Mouse (Mus musculus) liver, embryonic 11.5 days (tissue): ENCODE measurements around the gene Nepn. TPM values are rescaled to one million over a fixed set of nuclear protein-coding genes. Genes with fewer than 3 reads are reported as not detected.

Experiments
- ATAC-seq: fragments of 200-750 bp; cut with Nextera tagmentation; replicated peaks from 2 replicates; pipeline ENCODE4 v1.8.0; 2017; ENCODE audit warnings: moderate number of reproducible peaks, mild to moderate bottlenecking, moderate TSS enrichment, moderate library complexity; ENCODE audit not compliant: low FRiP score
- DNase-seq: peaks from one replicate; pipeline ENCODE4 v3.0.0-alpha.2; 2017; ENCODE audit warnings: low spot score
- H3K27ac ChIP-seq: fragments of 300-500 bp; sonication (generic); 2 replicates; pipeline ENCODE4 v1.5.1; 2014; ENCODE audit warnings: mild to moderate bottlenecking, low read depth, low read length, control low read depth
- H3K27me3 ChIP-seq: fragments of 300-500 bp; sonication (generic); replicated peaks from 2 replicates; pipeline ENCODE4 v1.6.1; 2014; ENCODE audit warnings: low read length, mixed read lengths; ENCODE audit not compliant: control insufficient read depth, insufficient read depth
- H3K36me3 ChIP-seq: fragments of 300-500 bp; sonication (generic); 2 replicates; pipeline ENCODE4 v1.6.1; 2014; ENCODE audit warnings: mild to moderate bottlenecking, low read length, moderate library complexity, mixed read lengths; ENCODE audit not compliant: control insufficient read depth, insufficient read depth
- H3K4me1 ChIP-seq: fragments of 300-500 bp; sonication (generic); replicated peaks from 2 replicates; pipeline ENCODE4 v1.6.1; 2014; ENCODE audit warnings: low read length, mixed read lengths; ENCODE audit not compliant: control insufficient read depth, insufficient read depth
- H3K4me2 ChIP-seq: fragments of 300-500 bp; sonication (generic); 2 replicates; pipeline ENCODE4 v1.6.1; 2014; ENCODE audit warnings: mild to moderate bottlenecking, control low read depth, moderate library complexity
- H3K4me3 ChIP-seq: fragments of 300-500 bp; sonication (generic); 2 replicates; pipeline ENCODE4 v1.5.1; 2014; ENCODE audit warnings: low read depth, low read length, control low read depth
- H3K9ac ChIP-seq: fragments of 300-500 bp; sonication (generic); 2 replicates; pipeline ENCODE4 v1.6.1; 2014; ENCODE audit warnings: low read depth, low read length, control low read depth
- H3K9me3 ChIP-seq: fragments of 300-500 bp; sonication (generic); 2 replicates; pipeline ENCODE4 v1.6.1; 2016; ENCODE audit warnings: low read length, inconsistent platforms, mixed read lengths; ENCODE audit not compliant: control insufficient read depth
- WGBS: fragments of 180-500 bp; shearing (Covaris S2); extraction: QIAGEN DNeasy Blood & Tissue Kit; methylation state at CpG from one replicate; pipeline ENCODE4 v1.1.7; 2014; 5-methylcytosine and 5-hydroxymethylcytosine counted together
- polyA plus RNA-seq: library from polyadenylated mRNA; unstranded; fragments of >200 nt; fragmentation: Nextera tagmentation; extraction: Ambion mirVana; gene quantifications from 2 replicates; pipeline ENCODE4 v1.2.1, GENCODE M21; 2014

The Nepn gene
- polyA plus RNA-seq, 1 experiment from 2014 or later, result 2.1 TPM

- Histone ChIP-seq H3K27me3 (no peaks in the 10 kb centered on the region), H3K4me2 (peak within 1 kb of the TSS; percentile 90), H3K9ac (peak within 1 kb of the TSS; percentile 86), H3K27ac (peak within 1 kb of the TSS; percentile 74), H3K36me3 (no peaks in the 10 kb centered on the region), H3K4me3 (peak within 1 kb of the TSS; percentile 99), H3K9me3 (no peaks in the 10 kb centered on the region), H3K4me1 (peaks cover 18% of the 10 kb centered on the region)
- DNase-seq, result peak; percentile 95
- under 1% methylated on average over 70 of the region's 79 CpGs for WGBS
- peak; percentile 98 for ATAC-seq
Measured at GRCm38 (mm10) chr10:52417299-52417997, 28.7 kb downstream of the Nepn start, which contains the start of gene Nus1. Nus1 (plus strand) TSS chr10:52417547.

- H3K4me1 ChIP-seq, result peaks cover 18% of the 10 kb centered on the region
- peak overlapping the region; percentile 74 for H3K27ac ChIP-seq
- H3K27me3 ChIP-seq, result no peaks in the 10 kb centered on the region
- no peak for DNase-seq
- H3K9ac ChIP-seq, result peak overlapping the region; percentile 86
- H3K9me3 ChIP-seq, result no peaks in the 10 kb centered on the region
- ATAC-seq, result peak; percentile 38
- peak overlapping the region; percentile 99 for H3K4me3 ChIP-seq
- peak overlapping the region; percentile 90 for H3K4me2 ChIP-seq
- H3K36me3 ChIP-seq, result no peaks in the 10 kb centered on the region
- WGBS, result 2% methylated on average over 39 of the region's 39 CpGs
Measured at GRCm38 (mm10) chr10:52417998-52418860, 29.5 kb downstream of the Nepn start.

- H3K27me3 ChIP-seq, result no peaks in the 10 kb centered on the region
- ATAC-seq (no peak), DNase-seq (no peak)
- peak overlapping the region; percentile 9; the same call in 1 of the 2 replicates for H3K27ac ChIP-seq
- H3K4me2 ChIP-seq, result peak overlapping the region; percentile 90
- no peaks in the 10 kb centered on the region for H3K9me3 ChIP-seq
- H3K36me3 ChIP-seq, result no peaks in the 10 kb centered on the region
- WGBS, result 43% methylated on average over 5 of the region's 5 CpGs
- H3K4me3 ChIP-seq, result peak overlapping the region; percentile 99
- H3K4me1 ChIP-seq, result peaks cover 18% of the 10 kb centered on the region
- peak overlapping the region; percentile 86 for H3K9ac ChIP-seq
Measured at GRCm38 (mm10) chr10:52418931-52419330, 30.2 kb downstream of the Nepn start.

GRCm38 (mm10) chr10:52419402-52419801 is 30.6 kb downstream of the Nepn start:
- no peak for ATAC-seq
- WGBS, result 75% methylated on average over 4 of the region's 4 CpGs
- no peak overlapping the region for H3K9ac ChIP-seq
- H3K27ac ChIP-seq, result no peak overlapping the region
- peak overlapping the region; percentile 90 for H3K4me2 ChIP-seq
- H3K36me3 ChIP-seq, result no peaks in the 10 kb centered on the region
- H3K4me1 ChIP-seq, result peaks cover 18% of the 10 kb centered on the region
- peak overlapping the region; percentile 99 for H3K4me3 ChIP-seq
- H3K27me3 ChIP-seq, result no peaks in the 10 kb centered on the region
- no peak for DNase-seq
- H3K9me3 ChIP-seq, result no peaks in the 10 kb centered on the region

GRCm38 (mm10) chr10:52420526-52420925 is 31.8 kb downstream of the Nepn start:
- 85% methylated on average over 1 of the region's 1 CpGs for WGBS
- no peak for ATAC-seq
- no peak overlapping the region for H3K9ac ChIP-seq
- no peaks in the 10 kb centered on the region for H3K36me3 ChIP-seq
- no peak for DNase-seq
- no peak overlapping the region for H3K4me2 ChIP-seq
- H3K9me3 ChIP-seq, result no peaks in the 10 kb centered on the region
- no peak overlapping the region for H3K4me3 ChIP-seq
- peaks cover 18% of the 10 kb centered on the region for H3K4me1 ChIP-seq
- no peaks in the 10 kb centered on the region for H3K27me3 ChIP-seq
- H3K27ac ChIP-seq, result no peak overlapping the region

GRCm38 (mm10) chr10:52421716-52422115 is 32.9 kb downstream of the Nepn start:
- Histone ChIP-seq H3K4me2 (no peak overlapping the region), H3K36me3 (no peaks in the 10 kb centered on the region), H3K27ac (no peak overlapping the region), H3K4me1 (peaks cover 16% of the 10 kb centered on the region), H3K9me3 (no peaks in the 10 kb centered on the region), H3K4me3 (no peak overlapping the region), H3K27me3 (no peaks in the 10 kb centered on the region), H3K9ac (no peak overlapping the region)
- WGBS, result 85% methylated on average over 6 of the region's 6 CpGs
- no peak for DNase-seq
- ATAC-seq, result no peak

GRCm38 (mm10) chr10:52423097-52423496 is 34.3 kb downstream of the Nepn start:
- H3K4me1 ChIP-seq, result peaks cover 15% of the 10 kb centered on the region
- WGBS, result 67% methylated on average over 2 of the region's 2 CpGs
- no peaks in the 10 kb centered on the region for H3K9me3 ChIP-seq
- DNase-seq (no peak), ATAC-seq (no peak)
- no peaks in the 10 kb centered on the region for H3K36me3 ChIP-seq
- H3K27ac ChIP-seq, result no peak overlapping the region
- no peak overlapping the region for H3K4me2 ChIP-seq
- no peak overlapping the region for H3K9ac ChIP-seq
- H3K4me3 ChIP-seq, result no peak overlapping the region
- no peaks in the 10 kb centered on the region for H3K27me3 ChIP-seq

- H3K4me1 ChIP-seq, result peaks cover 2% of the 10 kb centered on the region; the same call in 1 of the 2 replicates
- H3K4me3 ChIP-seq, result no peak overlapping the region
- H3K27ac ChIP-seq, result no peak overlapping the region
- peaks cover 12% of the 10 kb centered on the region; the same call in 1 of the 2 replicates for H3K36me3 ChIP-seq
- H3K4me2 ChIP-seq, result no peak overlapping the region
- WGBS, result 85% methylated on average over 7 of the region's 7 CpGs
- no peaks in the 10 kb centered on the region for H3K9me3 ChIP-seq
- no peak overlapping the region for H3K9ac ChIP-seq
- ATAC-seq (no peak), DNase-seq (no peak)
- H3K27me3 ChIP-seq, result no peaks in the 10 kb centered on the region
Measured at GRCm38 (mm10) chr10:52426314-52426980, 37.7 kb downstream of the Nepn start.
